Mouse (Mus musculus) liver, adult (tissue): Measurements from ENCODE around the gene Sh3bgrl3.

Experiments used
- GATA4 ChIP-seq: IDR thresholded peaks from 2 replicates; pipeline ENCODE4 v1.6.1; 2014; ENCODE audit warnings: mild to moderate bottlenecking, low read length; ENCODE audit not compliant: insufficient replicate concordance

Gene Sh3bgrl3

GRCm38 (mm10) chr4:134081730-134082386, 46.7 kb downstream of the Sh3bgrl3 start:
- TF ChIP-seq GATA4 = no peak

GRCm38 (mm10) chr4:134080674-134081073, 47.9 kb downstream of the Sh3bgrl3 start:
- no peak for TF ChIP-seq GATA4

- TF ChIP-seq GATA4 = no peak
These were observed 49.9 kb downstream of the Sh3bgrl3 start for GRCm38 (mm10) chr4:134078694-134079093.
